Mouse (Mus musculus) urinary bladder, postnatal 4 days (tissue): ENCODE measurements around the gene Isoc2a.
"Not testable (repeated sequence)": the region's sequence is repeated elsewhere in the genome, so short reads cannot be mapped to it uniquely, and the experiment has no call there.

Source experiments
- DNase-seq, 2 experiments: peaks; one replicate each; pipeline ENCODE4 v3.0.0; 2021 to 2022; ENCODE audit warnings: low spot score in 2 of 2

Isoc2a gene

GRCm38 (mm10) chr7:4864130-4864845 is 12.7 kb upstream of the Isoc2a start:
- no peak for DNase-seq

DNA sequence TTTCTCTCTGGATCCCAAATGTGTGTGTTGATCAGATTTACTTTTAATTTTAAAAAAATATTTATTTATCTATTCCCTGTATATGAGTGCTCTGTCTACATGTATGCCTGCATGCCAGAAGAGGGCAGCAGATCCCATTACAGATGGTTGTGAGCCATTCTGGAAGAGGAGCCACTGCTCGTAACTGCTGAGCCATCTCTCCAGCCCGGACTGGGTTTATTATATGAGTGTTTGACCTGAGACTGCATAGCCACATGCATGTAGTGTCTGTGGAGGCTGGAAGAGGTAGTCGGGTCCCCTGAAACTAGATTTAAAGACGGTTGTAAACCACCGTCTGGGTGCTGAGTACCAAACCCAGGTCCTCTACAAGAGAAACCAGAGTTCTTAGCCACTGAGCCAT is 11.9 kb upstream of the Isoc2a start:
- no peak for DNase-seq

DNA sequence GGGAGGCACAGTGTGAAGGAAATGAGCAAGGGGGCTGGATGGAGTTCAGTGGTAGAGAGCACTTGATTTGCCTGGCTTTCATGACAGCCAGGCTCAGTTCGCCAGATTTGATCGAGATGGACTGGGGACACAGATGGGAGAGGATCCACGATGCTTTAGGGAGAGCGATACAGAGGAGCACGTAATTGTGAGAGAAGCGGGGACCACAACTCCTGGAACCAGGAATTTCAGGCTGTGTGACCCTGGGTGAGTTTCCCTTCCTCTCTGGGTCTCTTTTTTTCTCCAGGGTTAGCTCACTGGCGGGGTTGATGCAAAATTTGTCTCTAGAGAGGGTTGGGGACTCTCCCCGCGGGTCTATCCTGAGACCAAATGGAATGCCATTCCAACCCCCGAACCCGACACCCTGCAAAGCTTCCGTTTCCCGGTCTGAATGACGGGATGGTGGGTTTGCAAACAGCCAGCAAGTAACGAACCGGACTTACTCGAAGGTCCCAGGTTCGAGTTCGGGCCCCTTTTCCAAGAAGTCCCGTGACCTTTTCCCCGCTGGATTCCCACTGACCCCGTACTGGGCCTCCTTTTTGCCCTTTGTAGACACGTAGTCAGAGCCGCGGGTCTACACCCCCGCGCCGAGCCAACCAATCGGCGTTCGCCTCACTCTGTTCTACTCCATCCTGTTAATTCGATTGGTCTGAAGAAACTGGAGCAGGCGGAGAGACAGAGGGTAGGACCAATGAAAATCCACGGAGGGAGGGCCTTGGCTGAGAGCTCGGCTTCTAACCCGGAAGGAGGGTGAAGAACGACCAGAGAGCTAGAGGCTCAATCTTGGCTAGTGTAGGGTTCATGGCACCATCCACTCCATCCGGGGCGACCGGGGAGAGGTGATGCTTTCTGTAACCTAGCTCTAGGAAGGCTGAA is 11.1 kb upstream of the Isoc2a start:
- DNase-seq, result peak; percentile 95 to 96

- DNase-seq, result no peak
Measured at GRCm38 (mm10) chr7:4866631-4867180, 10.2 kb upstream of the Isoc2a start.

GRCm38 (mm10) chr7:4870133-4870532 is 6.8 kb upstream of the Isoc2a start, which contains the start of gene Isoc2b:
Gene Isoc2b, minus strand, starts transcription at chr7:4870258.
- no peak for DNase-seq

- no peak for DNase-seq
Measured at GRCm38 (mm10) chr7:4877226-4877625, 273 bp downstream of the Isoc2a start.

DNA sequence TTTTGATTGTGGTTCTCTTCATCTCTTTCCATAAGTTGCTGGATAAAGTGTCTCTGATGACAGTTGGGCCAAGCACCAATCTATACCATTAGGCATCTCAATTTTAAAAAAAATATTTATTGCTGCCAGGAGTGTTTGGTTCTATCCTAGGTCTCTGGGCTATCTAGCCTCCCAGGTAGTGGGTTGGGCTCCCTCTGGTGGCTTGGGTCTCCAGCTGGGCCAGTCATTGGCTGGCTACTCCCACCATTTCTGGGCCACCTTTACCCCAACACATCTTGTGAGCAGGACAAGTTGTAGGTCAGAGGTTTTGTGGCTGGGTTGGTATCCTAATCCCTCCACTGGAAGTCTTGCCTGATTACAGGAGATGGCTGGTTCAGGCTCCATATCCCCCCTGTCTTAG is 1.2 kb downstream of the Isoc2a start:
- no peak for DNase-seq

GRCm38 (mm10) chr7:4879036-4879435 is 2.1 kb downstream of the Isoc2a start:
- DNase-seq, result not testable (repeated sequence)

GRCm38 (mm10) chr7:4886680-4887079 is 9.7 kb downstream of the Isoc2a start:
- DNase-seq, result no peak

DNA sequence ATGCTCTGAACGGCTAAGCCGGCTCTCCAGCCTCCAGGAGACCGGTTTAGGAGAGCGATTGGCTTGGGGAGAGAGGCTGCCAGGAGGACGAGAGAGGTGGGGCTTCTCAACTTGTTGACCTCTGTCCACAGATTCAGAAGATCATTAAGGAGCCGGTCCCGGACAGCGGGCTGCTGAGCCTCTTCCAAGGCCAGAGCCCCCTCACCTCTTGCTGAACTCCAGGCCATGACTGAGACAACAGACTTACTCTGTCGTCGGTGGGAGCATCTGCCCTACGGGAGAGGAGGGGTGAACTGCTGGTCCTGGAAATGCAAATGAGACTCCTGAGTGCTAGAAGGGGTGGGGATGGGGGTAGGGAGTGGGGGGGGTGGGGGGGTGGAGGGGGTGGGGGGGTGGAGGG is 18.2 kb downstream of the Isoc2a start:
- no peak for DNase-seq

GRCm38 (mm10) chr7:4898851-4899648 is 22.1 kb downstream of the Isoc2a start:
- no peak for DNase-seq

- DNase-seq, result no peak
Measured at GRCm38 (mm10) chr7:4899649-4900522, 22.9 kb downstream of the Isoc2a start.

GRCm38 (mm10) chr7:4900523-4900851 is 23.5 kb downstream of the Isoc2a start:
- DNase-seq, result no peak

GRCm38 (mm10) chr7:4901171-4901570 is 24.2 kb downstream of the Isoc2a start:
- no peak for DNase-seq

DNA sequence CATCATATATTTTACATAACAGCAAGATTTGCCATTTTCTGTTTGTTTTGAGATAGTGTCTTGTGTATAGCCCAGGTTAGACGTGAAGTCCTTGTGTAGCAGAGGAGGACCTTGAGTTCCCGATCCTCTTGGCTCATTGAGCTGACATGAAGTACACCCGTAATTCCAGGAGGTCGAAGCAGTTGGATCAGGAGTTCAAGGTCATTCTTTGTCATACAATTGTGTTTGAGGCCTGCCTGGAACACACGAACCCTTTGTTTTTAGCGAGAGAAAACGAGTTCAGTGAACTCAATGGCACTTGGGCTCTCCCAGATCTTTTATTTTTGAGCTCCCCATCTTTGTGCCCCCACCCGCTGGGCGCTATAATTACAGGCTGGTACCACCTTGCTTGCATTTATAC is 25.5 kb downstream of the Isoc2a start:
- no peak for DNase-seq

DNA sequence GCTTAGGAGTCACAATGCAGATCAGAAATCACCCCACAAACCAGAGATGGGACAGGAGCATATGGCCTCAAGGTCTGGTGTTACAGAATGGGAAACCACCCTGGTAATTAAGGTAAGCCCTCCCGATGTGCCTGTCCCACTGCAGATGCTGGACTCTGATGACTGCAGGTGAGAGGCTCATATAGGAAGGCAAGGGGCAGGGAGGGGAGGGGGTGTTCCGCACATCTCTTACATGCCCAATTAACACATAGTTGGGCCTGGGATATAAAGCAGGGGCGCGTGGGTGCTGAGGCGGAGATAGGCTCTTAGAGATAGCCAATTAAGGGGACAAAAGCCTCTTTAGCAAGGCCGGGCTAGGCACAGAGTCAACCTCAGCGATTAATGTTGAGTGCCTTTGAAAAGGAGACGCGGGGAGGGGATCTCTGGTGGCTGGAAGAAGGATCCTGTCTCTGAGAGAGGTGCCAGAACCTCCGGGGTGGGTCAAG is 29.6 kb downstream of the Isoc2a start, which contains the start of gene Gm36210:
Gene Gm36210, minus strand, starts transcription at position 51 of the 485 bp plus-strand sequence.
- DNase-seq, result no peak

DNA sequence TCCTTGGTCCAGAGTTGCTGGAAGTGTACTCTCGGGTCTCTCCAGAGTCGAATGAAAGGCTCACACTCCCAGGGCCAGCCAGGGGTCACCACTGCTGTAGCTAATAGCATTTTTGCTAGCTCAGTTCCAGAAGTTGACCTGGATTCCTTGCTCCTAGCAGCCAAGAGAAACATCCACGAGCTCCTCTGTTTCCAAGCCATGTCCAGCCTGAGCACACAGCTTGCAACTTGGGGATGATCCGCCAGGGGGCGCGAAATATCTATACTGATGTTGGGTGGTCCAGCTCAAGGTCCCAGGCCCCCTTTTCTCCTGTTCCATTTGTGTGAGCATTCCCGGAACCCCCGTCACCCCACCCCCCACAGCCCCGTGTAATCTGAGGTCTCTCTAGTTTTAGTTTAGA is 34.6 kb downstream of the Isoc2a start:
- peak; percentile 64 to 77 for DNase-seq

DNA sequence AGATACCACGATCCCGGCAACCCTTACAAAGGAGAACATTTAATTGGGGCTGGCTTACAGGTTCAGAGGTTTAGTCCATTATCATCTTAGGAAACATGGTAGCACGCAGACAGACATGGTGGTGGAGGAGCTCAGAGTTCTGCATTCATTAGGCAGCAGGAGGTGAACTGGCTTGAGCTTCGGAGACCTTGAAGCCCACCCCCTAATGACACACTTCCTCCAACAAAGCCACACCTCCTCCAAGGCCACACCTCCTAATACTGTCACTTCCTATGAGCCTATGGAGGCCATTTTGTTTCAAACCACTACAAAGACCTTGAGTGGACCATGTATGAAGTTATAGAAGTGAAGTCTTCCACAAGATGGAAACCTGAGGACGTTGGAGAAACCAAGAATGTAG is 35.3 kb downstream of the Isoc2a start:
- no peak for DNase-seq

GRCm38 (mm10) chr7:4915007-4915665 is 38.2 kb downstream of the Isoc2a start, which contains the start of gene Zfp628:
Gene Zfp628, plus strand, starts transcription at chr7:4915217.
- DNase-seq, result peak; percentile 92 to 93
